Mouse (Mus musculus) liver, embryonic 16.5 days (tissue): Measurements from ENCODE around the gene C1qtnf2. TPM values are rescaled to one million over a fixed set of nuclear protein-coding genes. Genes with fewer than 3 reads are reported as not detected.

Source experiments
- ATAC-seq: fragments of 200-750 bp; cut with Nextera tagmentation; 2 replicates; pipeline ENCODE4 v1.8.0; 2017; ENCODE audit warnings: low read depth, mild to moderate bottlenecking, moderate number of reproducible peaks, moderate library complexity
- H3K27ac ChIP-seq: fragments of 300-500 bp; sonication (generic); 2 replicates; pipeline ENCODE4 v1.5.1; 2014; ENCODE audit warnings: mild to moderate bottlenecking, low read length
- H3K27me3 ChIP-seq: fragments of 300-500 bp; sonication (generic); 2 replicates; pipeline ENCODE4 v1.6.1; 2014; ENCODE audit warnings: low read depth, low read length, mixed read lengths; ENCODE audit not compliant: control insufficient read depth, insufficient read depth
- H3K36me3 ChIP-seq: fragments of 300-500 bp; sonication (generic); 2 replicates; pipeline ENCODE4 v1.6.1; 2014; ENCODE audit warnings: mild to moderate bottlenecking; ENCODE audit not compliant: control insufficient read depth, insufficient read depth
- H3K4me1 ChIP-seq: fragments of 300-500 bp; sonication (generic); 2 replicates; pipeline ENCODE4 v1.6.1; 2014; ENCODE audit warnings: low read depth, low read length, mixed read lengths; ENCODE audit not compliant: control insufficient read depth
- H3K4me2 ChIP-seq: fragments of 300-500 bp; sonication (generic); 2 replicates; pipeline ENCODE4 v1.6.1; 2014; ENCODE audit warnings: low read depth, low read length, mixed read lengths
- H3K4me3 ChIP-seq: fragments of 300-500 bp; sonication (generic); 2 replicates; pipeline ENCODE4 v1.5.1; 2014; ENCODE audit warnings: low read depth, mild to moderate bottlenecking, low read length
- H3K9ac ChIP-seq: fragments of 300-500 bp; sonication (generic); 2 replicates; pipeline ENCODE4 v1.6.1; 2014; ENCODE audit warnings: low read depth, low read length
- H3K9me3 ChIP-seq: fragments of 300-500 bp; sonication (generic); replicated peaks from 2 replicates; pipeline ENCODE4 v1.6.1; 2016; ENCODE audit warnings: low read length; ENCODE audit not compliant: control insufficient read depth
- WGBS: fragments of 180-500 bp; shearing (Covaris S2); extraction: QIAGEN DNeasy Blood & Tissue Kit; methylation state at CpG from one replicate; pipeline ENCODE4 v1.1.7; 2014; ENCODE audit not compliant: insufficient replicate concordance; 5-methylcytosine and 5-hydroxymethylcytosine counted together
- polyA plus RNA-seq: library from polyadenylated mRNA; unstranded; fragments of >200 nt; fragmentation: Nextera tagmentation; extraction: Ambion mirVana; gene quantifications from 2 replicates; pipeline ENCODE4 v1.2.1, GENCODE M21; 2015

Gene C1qtnf2
- polyA plus RNA-seq, 1 experiment from 2014 or later: 1.3 TPM

DNA sequence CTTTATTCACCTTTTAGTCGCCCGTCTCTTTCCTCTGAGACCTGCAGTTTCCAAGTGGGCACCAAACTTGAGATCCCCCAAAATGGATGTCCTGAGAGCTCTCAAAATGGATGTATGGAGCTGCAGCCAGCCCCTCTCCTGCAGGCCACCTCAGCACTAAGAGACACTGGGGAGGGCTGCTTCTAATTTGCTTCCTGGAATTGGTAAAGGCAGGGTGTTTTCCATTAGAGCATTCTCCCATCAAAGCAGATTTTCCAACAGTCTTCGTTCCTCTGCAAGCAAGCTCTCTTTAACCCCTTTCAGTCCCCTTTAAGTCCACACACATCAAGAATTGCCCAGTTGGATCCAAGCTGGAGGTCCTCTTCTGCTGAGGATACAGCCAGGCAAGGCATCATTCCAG lies 5.3 kb downstream of the C1qtnf2 start:
- ATAC-seq: no peak
- H3K4me2 ChIP-seq: no peak overlapping the region

DNA sequence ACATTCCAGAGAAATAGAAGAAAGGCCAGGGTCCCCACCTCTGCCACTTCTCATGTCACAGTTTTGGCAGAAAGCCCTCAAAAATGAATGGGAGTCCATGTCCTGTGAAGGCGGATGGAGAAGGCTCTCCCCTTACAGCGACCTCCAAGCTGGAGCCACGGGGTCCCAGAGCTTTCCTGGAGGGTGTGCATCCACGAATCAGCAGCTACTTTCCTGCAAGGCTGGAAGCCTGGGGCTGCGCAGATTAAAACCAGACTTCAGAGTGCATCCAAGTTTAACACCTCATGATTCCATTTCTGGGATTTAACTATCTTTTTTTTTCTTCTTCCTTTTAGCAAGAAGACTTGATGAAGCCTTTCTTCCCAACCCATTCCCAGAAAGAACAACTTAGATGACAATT lies 6.5 kb downstream of the C1qtnf2 start:
- no peak for ATAC-seq
- H3K9me3 ChIP-seq: no peaks in the 10 kb centered on the region
- no peaks in the 10 kb centered on the region for H3K36me3 ChIP-seq
- H3K27me3 ChIP-seq: no peaks in the 10 kb centered on the region
- 38% methylated on average over 5 of the region's 5 CpGs for WGBS
- H3K4me3 ChIP-seq: no peak overlapping the region
- H3K27ac ChIP-seq: no peak overlapping the region
- no peak overlapping the region for H3K4me2 ChIP-seq
- no peak overlapping the region for H3K9ac ChIP-seq
- H3K4me1 ChIP-seq: no peaks in the 10 kb centered on the region

More for the DNA sequence above, 5.3 kb downstream of the C1qtnf2 start:
- H3K9ac ChIP-seq: no peak overlapping the region
- no peak overlapping the region for H3K27ac ChIP-seq
- H3K36me3 ChIP-seq: no peaks in the 10 kb centered on the region
- no peaks in the 10 kb centered on the region for H3K9me3 ChIP-seq
- 60% methylated on average over 3 of the region's 3 CpGs for WGBS
- H3K27me3 ChIP-seq: no peaks in the 10 kb centered on the region; the same call in 1 of the 2 replicates
- no peaks in the 10 kb centered on the region for H3K4me1 ChIP-seq
- H3K4me3 ChIP-seq: no peak overlapping the region

DNA sequence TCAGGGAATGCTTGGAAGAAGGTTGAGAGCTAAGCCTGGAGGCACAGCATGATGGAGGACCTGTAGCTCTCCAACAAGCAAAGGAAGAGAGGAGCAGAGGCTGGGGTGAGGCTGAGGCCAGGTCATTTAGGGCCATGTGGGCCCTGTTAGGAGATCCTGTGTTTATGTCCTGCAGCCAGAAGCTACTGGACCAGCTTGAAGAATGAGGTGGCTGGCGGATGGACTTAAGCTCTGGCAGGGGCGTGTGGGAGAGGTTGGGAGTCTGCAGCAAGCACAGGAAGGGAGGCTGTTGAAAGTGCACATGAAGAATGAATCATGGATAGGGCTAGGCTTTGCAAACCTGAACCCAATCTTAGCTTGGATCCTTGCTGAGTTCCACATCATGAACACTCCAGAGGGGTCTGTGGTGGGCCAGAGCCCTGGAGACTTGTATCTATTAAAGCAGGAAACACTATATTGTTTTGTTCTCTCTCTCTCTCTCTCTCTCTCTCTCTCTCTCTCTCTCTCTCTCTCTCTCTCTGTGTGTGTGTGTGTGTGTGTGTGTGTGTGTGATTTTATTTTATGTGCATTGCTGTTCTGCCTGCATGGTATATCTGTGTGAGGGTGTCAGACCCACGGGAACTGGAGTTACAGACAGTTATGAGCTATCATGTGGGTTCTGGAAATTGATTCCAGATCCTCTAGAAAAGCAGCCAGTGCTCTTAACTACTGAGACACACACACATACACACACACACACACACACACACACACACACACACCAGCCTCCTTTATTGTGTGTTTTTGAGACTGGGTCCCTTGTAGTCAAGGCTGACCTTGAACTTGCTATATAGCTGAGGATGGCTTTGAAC lies 7.8 kb downstream of the C1qtnf2 start:
- WGBS: 42% methylated on average over 3 of the region's 3 CpGs

DNA sequence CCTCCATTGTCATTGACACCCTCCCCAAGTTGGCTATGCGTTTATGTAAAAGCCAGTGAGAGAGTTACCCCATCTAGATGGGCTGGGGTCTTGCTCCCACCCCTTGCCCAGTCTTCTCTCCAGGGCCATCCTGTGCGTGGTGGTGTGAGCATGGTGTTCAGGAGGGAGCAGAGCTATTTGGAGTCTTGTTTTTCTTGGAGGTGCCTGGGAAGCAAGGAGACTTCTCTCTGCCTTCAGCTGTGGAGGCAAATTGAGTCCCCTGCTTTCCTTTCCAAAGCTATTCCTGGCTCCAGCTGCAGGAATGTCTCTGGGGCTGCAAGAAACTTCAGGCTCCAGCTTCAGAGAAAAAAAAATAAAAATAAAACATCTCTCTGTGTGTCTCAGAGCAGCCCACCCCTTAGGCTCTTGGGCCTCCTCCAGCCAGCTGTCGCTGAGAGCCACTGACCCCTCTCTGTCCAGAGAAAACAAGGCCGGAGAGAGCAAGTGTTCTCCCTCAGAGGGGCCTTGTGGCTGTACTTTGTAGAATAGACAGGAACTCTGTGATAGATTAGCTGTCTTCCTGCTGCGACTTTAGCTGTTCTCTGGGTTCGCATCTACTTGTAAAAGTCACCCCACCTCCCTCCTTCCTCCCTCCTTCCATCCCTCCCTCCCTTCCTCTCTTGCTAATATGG lies 9.2 kb downstream of the C1qtnf2 start:
- no peak for ATAC-seq
- no peak overlapping the region for H3K4me3 ChIP-seq
- H3K9me3 ChIP-seq: no peaks in the 10 kb centered on the region
- no peak overlapping the region for H3K9ac ChIP-seq
- H3K4me1 ChIP-seq: no peaks in the 10 kb centered on the region
- H3K36me3 ChIP-seq: no peaks in the 10 kb centered on the region
- H3K4me2 ChIP-seq: no peak overlapping the region
- H3K27ac ChIP-seq: no peak overlapping the region
- WGBS: 33% methylated on average over 6 of the region's 6 CpGs
- H3K27me3 ChIP-seq: no peaks in the 10 kb centered on the region

More for the DNA sequence above, 7.8 kb downstream of the C1qtnf2 start:
- H3K9ac ChIP-seq: no peak overlapping the region
- no peaks in the 10 kb centered on the region for H3K27me3 ChIP-seq
- ATAC-seq: no peak
- H3K4me2 ChIP-seq: no peak overlapping the region
- no peaks in the 10 kb centered on the region for H3K9me3 ChIP-seq
- H3K4me3 ChIP-seq: no peak overlapping the region
- H3K36me3 ChIP-seq: no peaks in the 10 kb centered on the region
- no peaks in the 10 kb centered on the region for H3K4me1 ChIP-seq
- no peak overlapping the region for H3K27ac ChIP-seq

DNA sequence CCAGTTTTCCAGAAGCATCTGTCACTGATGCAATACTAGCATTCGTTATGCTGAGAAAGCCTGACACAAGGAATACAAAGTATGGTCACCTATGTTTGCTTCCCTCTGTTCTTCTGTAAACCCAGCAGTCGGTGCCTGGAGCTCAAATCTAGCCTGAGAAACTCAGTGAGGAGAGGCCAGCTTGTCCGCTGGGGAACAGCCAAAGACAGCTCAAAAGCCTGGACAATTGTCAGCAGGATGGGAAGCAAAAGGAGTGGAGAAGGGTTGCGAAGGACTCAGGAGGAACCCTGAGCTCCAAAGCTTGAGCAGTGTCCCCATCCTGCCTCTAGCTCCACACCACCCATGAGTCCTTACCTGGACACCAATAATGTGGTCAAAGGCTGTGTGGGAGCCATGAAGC lies 10.0 kb downstream of the C1qtnf2 start:
- no peaks in the 10 kb centered on the region for H3K9me3 ChIP-seq
- H3K4me3 ChIP-seq: no peak overlapping the region
- H3K27ac ChIP-seq: no peak overlapping the region
- WGBS: 54% methylated on average over 4 of the region's 4 CpGs
- H3K27me3 ChIP-seq: no peaks in the 10 kb centered on the region
- H3K9ac ChIP-seq: no peak overlapping the region
- no peak for ATAC-seq
- H3K36me3 ChIP-seq: no peaks in the 10 kb centered on the region
- no peaks in the 10 kb centered on the region for H3K4me1 ChIP-seq
- H3K4me2 ChIP-seq: no peak overlapping the region

DNA sequence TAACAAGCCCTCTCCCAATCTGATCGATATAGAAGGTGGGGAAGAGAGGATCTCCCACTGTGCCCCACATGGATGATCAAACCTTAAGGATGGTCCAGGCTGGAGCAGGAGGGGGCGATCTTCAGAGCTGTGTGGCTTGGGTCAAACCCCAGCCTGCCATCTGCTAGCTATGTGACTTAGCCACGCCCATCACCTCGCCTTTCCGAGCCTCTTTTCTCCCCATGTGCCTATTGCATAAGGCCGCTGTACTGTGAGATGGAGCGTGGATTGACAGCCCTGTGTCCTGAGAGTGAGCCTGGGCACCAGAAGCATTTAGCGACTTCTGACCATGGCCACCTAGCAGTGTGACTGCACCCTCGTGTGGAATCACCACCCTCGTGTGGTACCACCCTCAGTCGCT lies 10.6 kb downstream of the C1qtnf2 start:
- 34% methylated on average over 11 of the region's 11 CpGs for WGBS
- H3K27me3 ChIP-seq: no peaks in the 10 kb centered on the region
- no peak overlapping the region for H3K27ac ChIP-seq
- no peak for ATAC-seq
- no peak overlapping the region for H3K9ac ChIP-seq
- no peaks in the 10 kb centered on the region for H3K36me3 ChIP-seq
- no peaks in the 10 kb centered on the region for H3K9me3 ChIP-seq
- H3K4me1 ChIP-seq: no peaks in the 10 kb centered on the region
- H3K4me3 ChIP-seq: no peak overlapping the region
- H3K4me2 ChIP-seq: no peak overlapping the region

DNA sequence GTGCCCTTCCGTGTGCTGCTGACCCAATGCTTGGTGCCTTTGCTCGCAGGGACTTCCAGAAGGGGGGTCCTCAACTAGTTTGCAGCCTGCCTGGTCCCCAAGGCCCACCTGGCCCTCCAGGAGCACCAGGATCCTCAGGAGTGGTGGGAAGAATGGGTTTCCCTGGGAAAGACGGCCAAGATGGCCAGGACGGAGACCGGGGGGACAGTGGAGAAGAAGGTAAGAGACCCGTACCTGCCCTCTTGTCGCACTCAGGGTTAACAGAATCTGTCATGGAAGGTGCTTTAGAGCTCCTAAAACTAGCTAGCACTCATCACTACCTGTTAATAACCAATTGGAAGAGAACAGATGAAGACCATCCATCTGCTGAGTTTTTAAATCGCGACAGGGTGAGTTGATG lies 11.8 kb downstream of the C1qtnf2 start:
- Histone ChIP-seq H3K4me3 (no peak overlapping the region), H3K27me3 (no peaks in the 10 kb centered on the region), H3K4me1 (no peaks in the 10 kb centered on the region), H3K36me3 (no peaks in the 10 kb centered on the region), H3K4me2 (no peak overlapping the region), H3K9me3 (no peaks in the 10 kb centered on the region), H3K9ac (no peak overlapping the region), H3K27ac (no peak overlapping the region)
- WGBS: 74% methylated on average over 9 of the region's 9 CpGs
- no peak for ATAC-seq

DNA sequence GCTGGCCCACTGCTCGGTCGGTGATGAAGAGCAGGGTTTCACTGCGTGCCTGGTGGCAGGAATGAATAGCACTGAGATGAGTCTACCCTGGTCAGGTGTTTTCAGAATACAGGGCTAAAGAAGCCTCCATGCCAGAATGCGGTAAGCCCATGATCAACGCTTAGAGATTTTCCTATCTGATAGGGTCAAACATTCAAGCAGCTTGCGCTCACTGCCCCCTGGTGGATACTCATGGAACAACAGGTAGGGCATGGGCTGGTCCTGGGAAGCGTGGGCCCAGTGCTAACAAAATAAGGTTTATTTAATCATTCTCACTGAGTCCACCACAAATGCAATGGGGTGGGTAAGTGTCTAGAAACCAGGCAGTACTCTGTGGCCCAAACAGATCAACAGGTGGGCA lies 18.6 kb downstream of the C1qtnf2 start:
- ATAC-seq: no peak
- Histone ChIP-seq H3K4me1 (no peaks in the 10 kb centered on the region), H3K27me3 (no peaks in the 10 kb centered on the region), H3K4me2 (no peak overlapping the region), H3K9me3 (no peaks in the 10 kb centered on the region), H3K4me3 (no peak overlapping the region), H3K9ac (no peak overlapping the region), H3K36me3 (no peaks in the 10 kb centered on the region), H3K27ac (no peak overlapping the region)
- 30% methylated on average over 7 of the region's 7 CpGs for WGBS

DNA sequence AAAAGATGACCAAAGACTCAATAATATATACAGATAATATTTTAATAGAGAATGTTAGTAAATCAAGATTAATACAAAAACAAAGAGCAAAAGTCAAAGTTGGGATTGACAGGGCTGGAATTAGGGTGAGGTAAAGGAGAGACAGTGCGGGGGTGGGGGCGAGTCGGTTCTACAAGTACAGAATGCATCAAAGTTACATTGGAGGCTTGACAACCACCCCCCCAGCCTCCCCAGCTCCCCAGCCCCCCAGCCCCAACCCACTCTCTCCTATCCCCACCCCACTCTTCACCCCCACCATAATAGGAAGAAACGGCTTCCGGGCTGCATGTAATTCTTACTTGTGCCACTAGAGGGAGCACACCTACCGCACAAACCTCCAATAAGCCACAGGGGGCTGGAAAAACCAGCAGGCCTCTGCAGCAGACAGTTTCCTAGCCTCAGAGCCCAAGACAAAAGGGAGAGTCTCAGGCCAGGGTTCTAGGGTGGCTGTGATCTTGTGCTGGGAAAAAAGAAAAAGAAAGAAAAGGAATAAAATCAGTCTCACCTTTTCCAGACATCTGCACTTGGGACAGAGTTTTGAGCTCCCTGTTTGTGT lies 19.8 kb downstream of the C1qtnf2 start:
- H3K27me3 ChIP-seq: no peaks in the 10 kb centered on the region
- H3K4me3 ChIP-seq: no peak overlapping the region
- H3K27ac ChIP-seq: no peak overlapping the region
- H3K9ac ChIP-seq: no peak overlapping the region
- no peaks in the 10 kb centered on the region for H3K9me3 ChIP-seq
- H3K36me3 ChIP-seq: no peaks in the 10 kb centered on the region
- no peaks in the 10 kb centered on the region for H3K4me1 ChIP-seq
- H3K4me2 ChIP-seq: no peak overlapping the region
- ATAC-seq: peak; percentile 35; the same call in 1 of the 2 replicates
- WGBS: 21% methylated on average over 6 of the region's 6 CpGs
